In the genomic region with DNA sequence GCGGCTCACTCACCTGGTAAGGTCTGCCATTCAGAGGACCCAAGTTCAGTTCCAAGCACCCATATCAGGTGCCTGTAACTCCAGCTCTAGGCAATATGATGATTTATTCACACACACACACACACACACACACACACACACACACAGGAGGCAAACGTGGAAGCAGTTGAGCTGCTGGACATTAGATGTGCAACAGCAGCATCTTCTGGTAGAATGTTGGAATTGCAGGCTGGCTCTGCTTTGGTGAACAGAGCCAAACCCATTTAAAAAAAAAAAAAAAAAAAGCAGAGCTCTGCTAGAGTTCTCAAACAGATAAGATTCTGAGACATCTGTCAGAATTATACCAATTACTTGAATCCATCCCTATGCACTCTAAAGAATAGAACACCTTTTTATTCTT, we compare ENCODE assay signal across 9 mouse cellular contexts. TPM values are rescaled to one million over a fixed set of nuclear protein-coding genes. Genes with fewer than 3 reads are reported as not detected.
A peak's percentile ranks its signal among the peaks of the same experiment; 100 is the strongest.
DNase-seq lines count a peak whose midpoint lies in the region; ATAC-seq and TF ChIP-seq lines count a peak whose summit lies in the region.
"Had no signal": no experiment of that assay in that cellular context is flagged by ENCODE, and none has a peak within 500 bp of the region (broad histone marks: within the 10 kb centered on the region; RNA-seq: fewer than 3 reads in every experiment).

No protein-coding gene starts in this region.

- peak; percentile 76 for ATAC-seq in CD4-positive, CD25-positive, alpha-beta regulatory T cell, adult 4 months

- no peak overlapping the region for H3K4me3 ChIP-seq in lung, adult 2 months (replicated peaks; ENCODE audit: extremely low read depth, low read depth, low read length)
- H3K4me3 ChIP-seq: myocyte had no signal

- 47% methylated on average over 2 of the region's 2 CpGs for whole genome bisulfite sequencing in lung, adult 2 months

- DNase-seq in Muller cell, postnatal 12 days (ENCODE audit: inconsistent ontology term), result peak; percentile 58
- peak; percentile 75 to 85 for DNase-seq in cerebellum, postnatal 25 days
- DNase-seq in gastrocnemius, postnatal 10 days, result peak; percentile 81
- peak; percentile 87 for DNase-seq in layer of hippocampus, adult 11-12 months (ENCODE audit: low spot score)
- DNase-seq in lung, adult 2 months, result peak; percentile 71
- peak; percentile 54 for DNase-seq in right cerebral cortex, adult 18-20 months
- peak; percentile 74 to 77 for DNase-seq in urinary bladder, postnatal 36 days (ENCODE audit: low spot score in 2 of 2)

- H3K4me1 ChIP-seq in lung, adult 2 months (ENCODE audit: control insufficient read depth, insufficient read depth, low read length), result no peaks in the 10 kb centered on the region

- TF ChIP-seq CTCF in lung, adult 2 months (IDR thresholded peaks at IDR 0.05; ENCODE audit: insufficient read depth, low read length), result peak; percentile 77

- no peak for TF ChIP-seq POLR2A in lung, adult 2 months (IDR thresholded peaks at IDR 0.05; ENCODE audit: borderline replicate concordance, extremely low read depth, low read depth, low read length)

RNA-seq across cellular contexts. Expression of gene Cela1, which starts 4.7 kb away (rescaled TPM):
- 10 to 100 TPM in 1 of 2 experiments, 1 to 10 TPM in 1; 5.7 to 10.5 TPM for polyA plus RNA-seq in CD4-positive, CD25-positive, alpha-beta regulatory T cell, adult 4 months (2017; shearing (Covaris generic))
- 1 to 10 TPM in 1 of 2 experiments, not detected in 1; 1.2 TPM for total RNA-seq in gastrocnemius, postnatal 10 days (2021)
- 4.7 and 17.3 TPM in 2 replicates for polyA plus RNA-seq in lung, adult 2 months (2012; rRNA removed)

RNA-seq across cellular contexts. Expression of gene Bin2, which starts 13.7 kb away (rescaled TPM):
- 100 to 1,000 TPM; 283 to 390 TPM for polyA plus RNA-seq in CD4-positive, CD25-positive, alpha-beta regulatory T cell, adult 4 months (2017; shearing (Covaris generic))
- 1 to 10 TPM in 1 of 2 experiments, under 1 TPM in 1; 0.59 to 2.0 TPM for total RNA-seq in gastrocnemius, postnatal 10 days (2021)
- 19.1 and 23.9 TPM in 2 replicates for polyA plus RNA-seq in lung, adult 2 months (2012; rRNA removed)
- polyA plus RNA-seq: myocyte had no signal

RNA-seq across cellular contexts. Expression of gene Galnt6, which starts 46.1 kb away (rescaled TPM):
- 100 to 1,000 TPM in 1 of 2 experiments, 10 to 100 TPM in 1; 63.9 to 105 TPM for polyA plus RNA-seq in CD4-positive, CD25-positive, alpha-beta regulatory T cell, adult 4 months (2017; shearing (Covaris generic))
- total RNA-seq in gastrocnemius, postnatal 10 days (2021), result 1 to 10 TPM in 1 of 2 experiments, under 1 TPM in 1; 0.23 to 1.6 TPM
- polyA plus RNA-seq in lung, adult 2 months (2012; rRNA removed), result 3.8 and 4.0 TPM in 2 replicates

RNA-seq across cellular contexts. Expression of gene Smagp, which starts 46.3 kb away (rescaled TPM):
- not detected for polyA plus RNA-seq in CD4-positive, CD25-positive, alpha-beta regulatory T cell, adult 4 months (2017; shearing (Covaris generic))
- 1 to 10 TPM; 6.5 to 8.6 TPM for total RNA-seq in gastrocnemius, postnatal 10 days (2021)
- polyA plus RNA-seq in lung, adult 2 months (2012; rRNA removed), result 102 and 115 TPM in 2 replicates

Comparison
In these comparisons a context has a peak if more than half of its experiments do, and no peak if none do; other contexts are left out.
1. RNA of gene Bin2, which starts 13.7 kb away (polyA plus RNA-seq): 283 to 390 TPM in CD4-positive, CD25-positive, alpha-beta regulatory T cell, adult 4 months; 19.1 to 23.9 TPM in lung, adult 2 months; every median in the first group is over 10 times any median in the second.
2. RNA of gene Galnt6, which starts 46.1 kb away (polyA plus RNA-seq): 63.9 to 105 TPM in CD4-positive, CD25-positive, alpha-beta regulatory T cell, adult 4 months; 3.8 to 4.0 TPM in lung, adult 2 months; every median in the first group is over 10 times any median in the second.
3. Peak in every context shown above with its lines, with median percentiles within 50 percentile points of each other: DNase-seq.